Mouse (Mus musculus): ENCODE results near the gene Rmi2.

Gene Rmi2

GRCm38 (mm10) chr16:10867501-10867900 lies 32.6 kb downstream of the Rmi2 start:
- DNase-seq, result no peak

DNA sequence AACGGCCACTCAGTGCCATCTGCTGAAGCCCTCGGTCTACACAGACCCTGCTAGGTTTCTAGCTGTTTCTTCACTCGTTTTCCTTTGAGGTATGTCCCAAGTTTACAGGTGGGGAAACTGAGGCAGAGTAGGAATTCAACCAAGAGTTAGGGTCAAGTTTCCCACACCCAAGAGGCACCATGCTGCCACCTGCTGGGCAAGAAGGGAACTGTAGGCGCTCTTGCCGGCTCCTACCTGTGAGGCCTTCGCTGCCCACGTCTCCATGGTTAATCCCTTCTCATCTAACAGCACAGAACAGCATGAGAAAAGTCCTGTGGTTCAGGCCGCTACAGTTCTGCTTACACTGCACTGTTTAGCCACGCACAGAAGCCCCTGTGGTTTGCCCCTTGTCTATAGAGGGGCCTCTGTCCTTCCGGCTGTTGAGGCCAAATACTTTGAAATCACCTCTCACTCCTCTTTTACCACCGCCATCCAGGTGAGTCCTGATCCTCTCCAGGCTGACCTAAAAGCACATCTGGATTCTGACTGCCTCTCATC lies 33.1 kb downstream of the Rmi2 start:
- DNase-seq, result peak; percentile 66 to 86

GRCm38 (mm10) chr16:10870969-10871368 lies 36.1 kb downstream of the Rmi2 start:
- DNase-seq, result no peak

- DNase-seq, result no peak
These were observed 38.0 kb downstream of the Rmi2 start for GRCm38 (mm10) chr16:10872825-10873360.

- peak; percentile 76 to 88 for DNase-seq
These were observed 38.8 kb downstream of the Rmi2 start for GRCm38 (mm10) chr16:10873654-10874053.

- no peak for DNase-seq
These were observed 43.4 kb downstream of the Rmi2 start for GRCm38 (mm10) chr16:10878227-10878626.

DNA sequence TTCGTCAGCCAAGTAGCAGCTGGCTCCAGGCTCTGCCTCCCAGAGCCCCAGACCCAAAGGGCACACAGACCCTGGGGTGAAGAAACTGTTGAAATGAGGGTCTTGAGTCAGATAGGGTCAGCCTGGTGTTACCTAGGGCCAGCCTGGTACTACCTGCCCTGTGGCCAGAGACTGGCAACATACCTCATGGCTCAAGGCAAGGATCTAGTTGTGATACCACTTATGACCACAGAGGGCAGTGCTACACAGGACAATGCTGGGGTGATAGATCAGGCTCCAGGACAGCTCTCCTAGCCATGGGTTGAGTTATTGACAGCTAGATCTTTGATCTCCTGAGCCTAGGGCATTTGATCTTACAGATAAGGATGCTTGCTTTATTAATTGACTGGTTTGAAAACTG lies 44.6 kb downstream of the Rmi2 start:
- DNase-seq, result peak; percentile 56 to 66

GRCm38 (mm10) chr16:10881231-10881962 lies 46.5 kb downstream of the Rmi2 start:
- DNase-seq, result no peak

GRCm38 (mm10) chr16:10887436-10887835 lies 52.6 kb downstream of the Rmi2 start:
- DNase-seq, result no peak

GRCm38 (mm10) chr16:10890363-10890762 lies 55.5 kb downstream of the Rmi2 start:
- no peak for DNase-seq

DNA sequence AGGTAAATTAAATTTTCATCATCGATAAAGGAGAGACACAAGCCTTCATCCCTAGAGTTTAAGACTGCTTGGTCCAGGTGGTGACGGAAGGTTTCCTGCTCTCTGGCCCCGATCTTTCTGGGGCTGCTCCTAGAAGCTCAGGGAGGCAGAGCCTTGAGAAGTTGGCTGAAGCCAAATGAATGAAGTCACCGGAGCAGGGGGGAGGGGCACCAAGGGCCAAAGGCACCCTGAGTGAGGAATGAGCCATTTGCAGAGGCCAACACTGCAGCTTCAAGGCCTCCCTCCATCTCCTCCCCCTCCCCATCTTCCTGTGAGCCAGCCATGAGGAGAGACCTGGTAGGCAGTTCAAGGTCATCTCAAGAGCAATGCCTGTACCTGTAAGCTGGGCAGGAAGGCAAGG lies 58.3 kb downstream of the Rmi2 start:
- DNase-seq, result no peak

GRCm38 (mm10) chr16:10895906-10896305 lies 61.0 kb downstream of the Rmi2 start:
- no peak for DNase-seq

GRCm38 (mm10) chr16:10897372-10897771 lies 62.5 kb downstream of the Rmi2 start:
- DNase-seq, result no peak

- no peak for DNase-seq
These were observed 65.9 kb downstream of the Rmi2 start for GRCm38 (mm10) chr16:10900736-10901135.

- no peak for DNase-seq
These were observed 67.1 kb downstream of the Rmi2 start for GRCm38 (mm10) chr16:10901956-10902355.

- DNase-seq, result no peak
These were observed 68.0 kb downstream of the Rmi2 start for GRCm38 (mm10) chr16:10902849-10903248.

DNA sequence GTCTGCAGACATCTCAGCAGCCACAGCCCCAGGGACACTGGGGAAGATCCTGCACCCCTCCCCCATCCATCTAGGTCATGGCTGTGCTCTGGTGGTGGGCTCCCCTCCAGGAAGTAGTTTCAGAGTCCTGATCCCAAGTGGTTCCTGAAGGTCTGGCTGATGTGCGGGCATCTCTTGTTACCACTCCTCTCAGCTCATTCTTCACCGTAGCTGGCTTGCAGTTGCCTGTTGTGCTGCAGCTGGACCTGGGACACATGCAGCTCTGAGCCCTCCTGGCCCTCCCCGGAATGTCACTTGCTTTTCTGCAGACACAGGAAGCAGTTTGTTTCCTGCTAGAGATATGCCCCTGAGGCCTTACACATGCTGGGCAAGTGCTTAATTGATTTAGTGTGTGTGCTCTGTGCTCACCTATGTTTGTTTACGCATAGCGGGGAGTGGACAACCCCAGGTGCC lies 70.8 kb downstream of the Rmi2 start:
- no peak for DNase-seq

GRCm38 (mm10) chr16:10910541-10910940 lies 75.7 kb downstream of the Rmi2 start:
- no peak for DNase-seq

GRCm38 (mm10) chr16:10911061-10911460 lies 76.2 kb downstream of the Rmi2 start:
- no peak for DNase-seq

- no peak for DNase-seq
These were observed 80.2 kb downstream of the Rmi2 start for GRCm38 (mm10) chr16:10915066-10915465.

- DNase-seq, result no peak
These were observed 81.4 kb downstream of the Rmi2 start for GRCm38 (mm10) chr16:10916271-10916670.

DNA sequence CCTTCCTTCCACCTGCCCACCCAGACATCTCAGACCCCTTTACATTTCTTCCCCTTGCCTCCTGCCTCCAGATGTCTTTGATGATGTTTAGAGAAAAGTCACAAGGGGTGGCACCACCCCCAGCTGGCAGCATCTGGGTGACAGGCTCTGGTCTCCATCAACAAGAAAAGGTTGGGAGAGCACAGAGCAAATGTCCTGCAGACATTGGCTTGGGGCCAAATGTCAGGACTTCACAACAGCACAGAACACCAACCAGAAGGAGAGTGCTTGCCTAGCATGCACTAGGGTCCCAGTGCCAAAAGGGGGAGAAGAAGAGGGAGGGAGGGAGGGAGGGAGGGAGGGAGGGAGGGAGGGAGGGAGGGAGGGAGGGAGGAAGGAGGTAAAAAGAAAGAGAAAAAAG lies 85.0 kb downstream of the Rmi2 start:
- DNase-seq, result no peak

- peak; percentile 22 to 26 for DNase-seq
These were observed 88.7 kb downstream of the Rmi2 start for GRCm38 (mm10) chr16:10923561-10923960.

DNA sequence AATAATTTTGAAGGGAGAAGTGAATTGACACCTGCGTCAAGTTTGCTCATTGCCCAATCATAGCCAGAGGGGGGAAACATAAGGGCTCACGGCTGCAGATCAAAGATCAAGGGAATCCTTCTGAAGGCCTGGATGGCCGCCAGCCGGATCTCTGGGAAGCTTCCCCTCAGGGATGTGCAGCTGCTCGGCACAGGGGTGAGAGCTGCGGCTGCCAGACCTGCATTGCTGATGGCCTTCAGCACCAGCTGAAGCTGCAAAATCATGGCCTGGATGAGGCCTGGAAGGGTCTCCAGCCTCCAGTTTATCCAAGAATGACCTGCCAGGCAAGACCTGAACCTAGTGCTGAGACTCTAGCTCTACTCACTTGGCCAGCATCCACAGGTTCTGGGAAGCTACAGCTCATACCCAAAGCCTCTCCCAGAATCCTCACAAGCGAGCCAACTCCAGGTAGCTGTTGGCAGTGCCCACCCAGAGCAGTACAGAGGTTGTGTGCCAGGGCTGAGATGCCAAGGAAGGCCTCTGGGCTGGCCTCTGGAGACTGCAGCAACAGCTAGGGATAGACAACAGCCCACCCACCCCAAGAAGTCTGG lies 90.8 kb downstream of the Rmi2 start:
- DNase-seq, result peak; percentile 13 to 27

Measured in cerebellum, adult 18-20 months (tissue).